Mouse (Mus musculus): ENCODE results near the gene Ism1. TPM values are rescaled to one million over a fixed set of nuclear protein-coding genes. Genes with fewer than 3 reads are reported as not detected.

Ism1 gene
- polyA plus RNA-seq, 1 experiment = 0.02 TPM

DNA sequence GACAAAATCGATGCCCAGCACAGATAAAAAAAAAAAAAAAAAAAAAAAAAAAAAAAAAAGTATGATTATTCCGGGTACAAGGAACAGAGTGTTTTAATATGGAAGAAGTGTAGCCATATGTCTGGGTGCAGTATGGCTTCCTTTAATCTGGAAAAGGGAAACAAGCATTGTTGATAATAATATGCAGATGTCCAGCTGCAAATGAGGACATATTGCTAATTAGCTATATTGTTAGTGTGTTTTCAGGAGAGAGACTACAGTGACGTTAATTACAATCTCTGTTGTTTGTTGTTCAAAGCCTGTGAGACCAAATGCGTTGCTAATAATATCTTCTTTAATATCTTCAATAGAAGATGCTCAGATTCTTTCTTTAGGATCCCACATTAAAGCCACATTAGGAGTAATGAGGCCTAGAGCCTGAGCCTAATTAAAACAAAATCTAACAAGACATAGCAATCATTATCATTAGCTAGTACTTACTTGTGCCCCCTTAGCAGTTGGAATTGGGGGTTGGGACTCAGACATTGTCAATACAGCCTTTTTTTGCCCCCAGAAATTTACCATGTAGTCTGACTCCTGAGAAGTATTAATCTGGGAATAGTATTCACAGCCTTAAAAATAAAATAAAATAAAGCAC, 46.3 kb downstream of the Ism1 start:
- no peak overlapping the region for H3K4me3 ChIP-seq (ENCODE audit: insufficient read depth, poor library complexity, severe bottlenecking)
- H3K79me2 ChIP-seq (ENCODE audit: control insufficient read depth, insufficient read depth) = no peaks in the 10 kb centered on the region

DNA sequence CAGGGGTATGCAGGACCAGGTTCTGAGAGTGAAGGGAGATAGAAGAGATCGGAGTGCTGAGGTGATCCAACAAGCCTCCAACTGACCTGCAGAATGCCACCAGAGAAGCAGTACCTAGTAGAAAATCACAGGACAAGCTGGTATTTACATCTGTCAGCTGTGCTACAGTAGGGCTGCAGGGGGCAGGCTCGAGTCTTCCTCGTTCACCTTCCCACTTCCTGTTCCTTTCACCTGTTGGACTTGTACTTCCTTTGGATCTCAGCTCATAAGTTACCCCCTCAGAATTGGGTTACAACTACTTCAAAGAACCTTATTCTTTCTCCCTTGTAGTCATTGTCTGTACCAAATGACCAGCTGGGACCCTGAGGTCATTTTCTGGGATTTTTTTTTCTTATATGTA, 47.4 kb downstream of the Ism1 start:
- no peaks in the 10 kb centered on the region for H3K27me3 ChIP-seq (ENCODE audit: control insufficient read depth, insufficient read depth, insufficient read length)
- H3K4me3 ChIP-seq (ENCODE audit: insufficient read depth, poor library complexity, severe bottlenecking) = no peak overlapping the region
- no peaks in the 10 kb centered on the region for H3K79me2 ChIP-seq (ENCODE audit: control insufficient read depth, insufficient read depth)
- no peak overlapping the region for H3ac ChIP-seq (ENCODE audit: control insufficient read depth, insufficient read length, low read depth)
- TF ChIP-seq USF1 (IDR thresholded peaks at IDR 0.05; ENCODE audit: low read depth) = no peak
- H3K79me3 ChIP-seq (ENCODE audit: low read depth) = no peaks in the 10 kb centered on the region
- H3K36me3 ChIP-seq (ENCODE audit: control insufficient read depth, insufficient read depth) = no peaks in the 10 kb centered on the region

More for the DNA sequence above, 46.3 kb downstream of the Ism1 start:
- TF ChIP-seq CEBPB (IDR thresholded peaks at IDR 0.05; ENCODE audit: low read depth) (no peak), USF1 (IDR thresholded peaks at IDR 0.05; ENCODE audit: low read depth) (no peak), FOSL1 (IDR thresholded peaks at IDR 0.05; ENCODE audit: insufficient read depth, low read length, poor library complexity, severe bottlenecking) (no peak), MYOD1 (IDR thresholded peaks at IDR 0.05; ENCODE audit: control insufficient read depth, insufficient read length, low read depth) (no peak), MYOG (IDR thresholded peaks at IDR 0.05; ENCODE audit: control insufficient read depth, extremely low read depth, insufficient read length) (no peak), CTCF (IDR thresholded peaks at IDR 0.05; ENCODE audit: control insufficient read depth, insufficient read depth, insufficient read length) (no peak), MAX (IDR thresholded peaks at IDR 0.05) (no peak)
- Histone ChIP-seq H3K36me3 (ENCODE audit: control insufficient read depth, insufficient read depth) (no peaks in the 10 kb centered on the region), H3K27me3 (ENCODE audit: control insufficient read depth, insufficient read depth, insufficient read length) (no peaks in the 10 kb centered on the region), H3ac (ENCODE audit: control insufficient read depth, insufficient read length, low read depth) (no peak overlapping the region), H3K79me3 (ENCODE audit: low read depth) (no peaks in the 10 kb centered on the region)

DNA sequence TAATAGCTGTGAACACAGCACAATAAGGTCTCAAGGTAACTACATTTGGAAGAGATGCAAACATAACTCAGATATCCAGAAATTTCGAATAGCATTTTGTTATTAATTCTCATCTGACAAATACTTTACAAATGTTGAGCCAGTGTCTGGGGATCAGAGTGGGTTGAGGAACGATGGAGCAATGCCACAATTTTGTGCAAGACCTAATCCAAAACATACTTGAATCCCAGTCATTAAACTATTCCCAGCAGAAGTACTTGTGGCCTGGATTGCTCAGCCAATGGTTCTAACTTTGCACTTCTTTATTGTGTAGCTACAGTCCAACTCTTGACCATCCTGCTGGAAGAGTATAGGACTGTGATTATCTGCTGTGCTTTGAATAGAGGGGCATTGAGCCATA, 50.1 kb downstream of the Ism1 start:
- no peaks in the 10 kb centered on the region for H3K79me3 ChIP-seq (ENCODE audit: low read depth)
- H3K27me3 ChIP-seq (ENCODE audit: control insufficient read depth, insufficient read depth, insufficient read length) = no peaks in the 10 kb centered on the region
- H3K4me3 ChIP-seq (ENCODE audit: insufficient read depth, poor library complexity, severe bottlenecking) = no peak overlapping the region
- no peak overlapping the region for H3ac ChIP-seq (ENCODE audit: control insufficient read depth, insufficient read length, low read depth)
- TF ChIP-seq CEBPB (IDR thresholded peaks at IDR 0.05; ENCODE audit: low read depth) = no peak
- TF ChIP-seq FOSL1 (IDR thresholded peaks at IDR 0.05; ENCODE audit: insufficient read depth, low read length, poor library complexity, severe bottlenecking) = no peak
- TF ChIP-seq MAX (IDR thresholded peaks at IDR 0.05) = no peak
- no peak for TF ChIP-seq MYOD1 (IDR thresholded peaks at IDR 0.05; ENCODE audit: control insufficient read depth, insufficient read length, low read depth)
- TF ChIP-seq USF1 (IDR thresholded peaks at IDR 0.05; ENCODE audit: low read depth) = no peak
- TF ChIP-seq MYOG (IDR thresholded peaks at IDR 0.05; ENCODE audit: control insufficient read depth, extremely low read depth, insufficient read length) = no peak
- TF ChIP-seq CTCF (IDR thresholded peaks at IDR 0.05; ENCODE audit: control insufficient read depth, insufficient read depth, insufficient read length) = no peak
- H3K36me3 ChIP-seq (ENCODE audit: control insufficient read depth, insufficient read depth) = no peaks in the 10 kb centered on the region
- no peaks in the 10 kb centered on the region for H3K79me2 ChIP-seq (ENCODE audit: control insufficient read depth, insufficient read depth)

DNA sequence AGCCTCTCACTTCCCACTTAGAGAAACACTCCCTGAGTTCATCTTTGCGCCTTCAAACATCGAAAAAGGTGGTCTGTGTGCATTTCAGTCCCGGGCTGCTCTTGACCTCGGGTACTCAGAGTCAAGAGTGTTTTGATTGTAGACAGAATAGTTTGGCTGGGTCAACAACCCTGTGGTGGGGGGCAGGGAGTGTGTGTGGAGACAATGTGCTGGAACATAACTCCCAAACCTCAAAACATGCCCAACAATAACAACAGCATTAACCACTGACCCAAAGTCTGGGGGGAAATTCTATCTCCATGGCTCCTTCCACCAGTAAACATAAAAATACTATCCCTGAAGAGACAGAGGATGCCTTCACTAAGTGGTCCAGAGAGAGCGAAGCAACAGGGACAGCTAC, 51.4 kb downstream of the Ism1 start:
- TF ChIP-seq MYOD1 (IDR thresholded peaks at IDR 0.05; ENCODE audit: control insufficient read depth, insufficient read length, low read depth) (no peak), USF1 (IDR thresholded peaks at IDR 0.05; ENCODE audit: low read depth) (no peak), MAX (IDR thresholded peaks at IDR 0.05) (no peak), CTCF (IDR thresholded peaks at IDR 0.05; ENCODE audit: control insufficient read depth, insufficient read depth, insufficient read length) (no peak)
- Histone ChIP-seq H3K36me3 (ENCODE audit: control insufficient read depth, insufficient read depth) (no peaks in the 10 kb centered on the region), H3K27me3 (ENCODE audit: control insufficient read depth, insufficient read depth, insufficient read length) (no peaks in the 10 kb centered on the region), H3K79me3 (ENCODE audit: low read depth) (no peaks in the 10 kb centered on the region), H3K79me2 (ENCODE audit: control insufficient read depth, insufficient read depth) (no peaks in the 10 kb centered on the region), H3K4me3 (ENCODE audit: insufficient read depth, poor library complexity, severe bottlenecking) (no peak overlapping the region), H3ac (ENCODE audit: control insufficient read depth, insufficient read length, low read depth) (no peak overlapping the region)

DNA sequence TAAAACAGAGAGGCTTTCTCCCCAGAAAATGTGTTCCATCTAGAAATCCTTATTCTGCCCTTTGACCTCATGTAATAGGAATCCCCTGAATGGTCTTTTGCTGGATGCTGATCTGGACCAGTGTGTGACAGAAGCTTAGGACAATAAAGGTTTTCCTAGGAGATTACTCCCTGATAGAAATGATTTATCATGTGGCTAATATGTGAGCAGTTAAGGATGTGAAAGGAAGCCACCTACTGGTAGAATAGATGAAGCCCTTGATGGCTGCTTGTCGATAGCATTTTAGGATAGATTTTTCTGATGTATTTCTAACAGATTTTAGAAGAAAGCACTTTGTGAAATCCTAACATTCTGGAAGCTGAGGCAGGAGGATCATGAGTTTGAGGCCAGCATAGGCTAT, 64.4 kb downstream of the Ism1 start:
- no peaks in the 10 kb centered on the region for H3K79me2 ChIP-seq (ENCODE audit: control insufficient read depth, insufficient read depth)
- H3K27me3 ChIP-seq (ENCODE audit: control insufficient read depth, insufficient read depth, insufficient read length) = no peaks in the 10 kb centered on the region
- H3K36me3 ChIP-seq (ENCODE audit: control insufficient read depth, insufficient read depth) = no peaks in the 10 kb centered on the region
- TF ChIP-seq MYOD1 (IDR thresholded peaks at IDR 0.05; ENCODE audit: control insufficient read depth, insufficient read length, low read depth) (no peak), CEBPB (IDR thresholded peaks at IDR 0.05; ENCODE audit: low read depth) (no peak), CTCF (IDR thresholded peaks at IDR 0.05; ENCODE audit: control insufficient read depth, insufficient read depth, insufficient read length) (no peak), MAX (IDR thresholded peaks at IDR 0.05) (no peak), USF1 (IDR thresholded peaks at IDR 0.05; ENCODE audit: low read depth) (no peak), FOSL1 (IDR thresholded peaks at IDR 0.05; ENCODE audit: insufficient read depth, low read length, poor library complexity, severe bottlenecking) (no peak), MYOG (IDR thresholded peaks at IDR 0.05; ENCODE audit: control insufficient read depth, extremely low read depth, insufficient read length) (no peak)
- no peaks in the 10 kb centered on the region for H3K79me3 ChIP-seq (ENCODE audit: low read depth)
- no peak overlapping the region for H3K4me3 ChIP-seq (ENCODE audit: insufficient read depth, poor library complexity, severe bottlenecking)
- H3ac ChIP-seq (ENCODE audit: control insufficient read depth, insufficient read length, low read depth) = no peak overlapping the region

DNA sequence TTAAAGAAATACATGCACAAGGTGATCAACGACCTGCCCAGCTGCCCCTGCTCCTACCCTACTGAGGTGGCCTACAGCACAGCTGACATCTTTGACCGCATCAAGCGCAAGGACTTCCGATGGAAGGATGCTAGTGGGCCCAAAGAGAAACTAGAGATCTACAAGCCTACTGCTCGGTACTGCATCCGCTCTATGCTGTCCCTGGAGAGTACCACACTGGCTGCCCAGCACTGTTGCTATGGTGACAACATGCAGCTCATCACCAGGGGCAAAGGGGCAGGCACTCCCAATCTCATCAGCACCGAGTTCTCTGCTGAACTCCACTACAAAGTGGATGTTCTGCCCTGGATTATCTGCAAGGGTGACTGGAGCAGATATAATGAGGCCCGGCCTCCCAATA, 79.0 kb downstream of the Ism1 start:
- H3K36me3 ChIP-seq (ENCODE audit: control insufficient read depth, insufficient read depth) = no peaks in the 10 kb centered on the region
- no peak overlapping the region for H3K4me3 ChIP-seq (ENCODE audit: insufficient read depth, poor library complexity, severe bottlenecking)
- no peak for TF ChIP-seq MYOG (IDR thresholded peaks at IDR 0.05; ENCODE audit: control insufficient read depth, extremely low read depth, insufficient read length)
- no peak for TF ChIP-seq CTCF (IDR thresholded peaks at IDR 0.05; ENCODE audit: control insufficient read depth, insufficient read depth, insufficient read length)
- TF ChIP-seq FOSL1 (IDR thresholded peaks at IDR 0.05; ENCODE audit: insufficient read depth, low read length, poor library complexity, severe bottlenecking) = no peak
- no peak for TF ChIP-seq MYOD1 (IDR thresholded peaks at IDR 0.05; ENCODE audit: control insufficient read depth, insufficient read length, low read depth)
- no peak for TF ChIP-seq CEBPB (IDR thresholded peaks at IDR 0.05; ENCODE audit: low read depth)
- TF ChIP-seq MAX (IDR thresholded peaks at IDR 0.05) = no peak
- no peak for TF ChIP-seq USF1 (IDR thresholded peaks at IDR 0.05; ENCODE audit: low read depth)
- no peak overlapping the region for H3ac ChIP-seq (ENCODE audit: control insufficient read depth, insufficient read length, low read depth)
- no peaks in the 10 kb centered on the region for H3K79me2 ChIP-seq (ENCODE audit: control insufficient read depth, insufficient read depth)
- H3K79me3 ChIP-seq (ENCODE audit: low read depth) = no peaks in the 10 kb centered on the region
- no peaks in the 10 kb centered on the region for H3K27me3 ChIP-seq (ENCODE audit: control insufficient read depth, insufficient read depth, insufficient read length)

Data from C2C12 (cell line).